Mouse (Mus musculus) liver, postnatal 0 days (tissue): ENCODE data around the gene Hacl1.

ENCODE experiments used
- CTCF ChIP-seq: sonication (generic); IDR thresholded peaks from 2 replicates; pipeline ENCODE4 v1.5.1; 2016; ENCODE audit warnings: antibody characterized with exemption, low read depth
- EP300 ChIP-seq: IDR thresholded peaks from 2 replicates; pipeline ENCODE4 v1.6.1; 2016; ENCODE audit warnings: antibody characterized with exemption, low read depth, mild to moderate bottlenecking

- TF ChIP-seq CTCF, result no peak
- no peak for TF ChIP-seq EP300
These were observed 18.3 kb downstream of the Hacl1 start for GRCm38 (mm10) chr14:31622748-31623147.
